Mouse (Mus musculus) left cerebral cortex, postnatal 10 days (tissue): ENCODE results near the gene Apool. TPM values are rescaled to one million over a fixed set of nuclear protein-coding genes. Genes with fewer than 3 reads are reported as not detected.
"Not testable (repeated sequence)": the region's sequence is repeated elsewhere in the genome, so short reads cannot be mapped to it uniquely, and the experiment has no call there.

Source experiments
- DNase-seq, 2 experiments: peaks; one replicate each; pipeline ENCODE4 v3.0.0; 2021 to 2022; ENCODE audit warnings: low spot score in 2 of 2, mixed read lengths in 1 of 2; ENCODE audit errors: extremely low spot score in 1 of 2
- intact Hi-C: fragments of 180-260 bp; cut with DNase I; formaldehyde crosslinking; loops from one replicate; pipeline ENCODE4 v1.15.1; 2025
- total RNA-seq, 2 experiments: library from RNA; stranded (reverse); gene quantifications; 2 replicates each; pipeline ENCODE4 v1.2.3; 2021

Apool gene
- total RNA-seq: 1 to 10 TPM; 3.5 to 4.5 TPM

DNA sequence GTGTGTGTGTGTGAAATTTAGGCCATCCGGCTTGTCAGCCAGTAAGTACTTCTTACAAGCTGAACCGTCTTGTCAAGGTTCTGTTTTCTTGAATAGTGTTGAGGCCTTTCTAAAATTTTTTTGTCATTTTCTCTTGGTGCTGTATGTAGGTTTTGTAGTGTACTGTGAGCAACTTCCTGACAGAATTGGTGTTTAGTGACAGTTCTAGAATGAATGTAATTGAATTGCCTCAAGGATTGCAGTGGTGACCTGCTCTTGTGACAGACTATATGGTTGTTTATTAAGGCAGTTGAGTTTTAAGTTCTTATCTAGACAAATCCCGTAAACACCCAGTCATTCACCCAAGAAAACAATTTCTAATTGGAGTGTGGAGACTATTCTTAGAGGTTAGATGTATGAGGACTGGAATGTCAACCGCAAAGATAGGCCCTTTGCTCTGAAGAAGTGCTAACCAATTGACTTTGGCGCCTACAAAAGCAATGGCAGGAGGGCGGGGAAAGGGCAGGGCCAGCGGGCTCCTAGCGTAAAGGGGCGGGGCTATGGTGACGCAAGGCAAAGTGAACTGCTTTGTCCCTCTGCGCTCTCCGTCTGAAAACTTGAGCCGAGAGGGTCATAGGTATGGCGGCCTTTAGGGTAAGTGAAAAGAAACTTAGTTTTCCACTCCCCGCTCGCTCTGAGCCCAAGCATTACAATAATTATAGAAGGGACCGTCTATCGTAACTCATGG lies at the start of gene Apool:
Apool (plus strand) TSS at position 531 of the 727 bp plus-strand sequence.
- intact Hi-C loops: no loop called here

DNA sequence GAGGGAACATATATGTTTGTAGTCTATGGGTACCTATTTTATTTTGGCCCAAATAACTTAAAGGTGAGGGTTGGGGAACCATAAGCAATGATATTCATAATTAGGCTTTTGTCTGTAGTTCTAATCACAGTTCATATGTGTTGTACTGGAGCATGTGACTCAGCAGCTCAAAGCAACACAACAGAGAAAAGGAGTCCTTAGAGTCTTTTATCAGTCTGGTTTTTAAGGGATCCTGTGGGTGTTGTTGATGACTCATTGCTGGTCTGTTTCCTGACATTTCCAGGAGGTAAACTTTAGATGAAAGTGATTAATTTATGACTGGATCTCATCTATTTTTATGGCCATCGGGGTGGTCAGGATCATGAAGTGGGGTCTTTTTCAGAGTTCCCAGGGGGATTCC lies 37.6 kb upstream of the Apool start:
- intact Hi-C loops: no loop called here
- no peak for DNase-seq

More for the DNA sequence above, at the start of gene Apool:
- peak; percentile 63 to 89 for DNase-seq

DNA sequence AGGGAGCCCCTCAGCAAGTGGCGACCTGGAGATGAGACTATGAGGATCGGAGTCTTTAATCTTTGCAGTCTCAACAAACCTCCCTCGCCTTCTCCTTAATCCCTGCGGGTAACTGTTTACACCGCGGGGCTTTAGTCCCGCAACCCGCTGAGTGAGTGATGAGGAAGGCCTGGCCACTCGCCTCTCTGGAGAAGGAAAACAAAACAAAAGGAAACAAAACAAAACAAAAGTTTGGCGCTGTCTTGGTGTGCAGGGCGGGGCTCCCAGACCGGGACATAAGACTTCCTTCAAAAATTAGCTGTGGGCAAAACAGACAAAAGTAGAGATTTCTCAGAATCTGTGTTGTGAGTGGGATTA lies 375 bp downstream of the Apool start:
- intact Hi-C loops: no loop called here
- peak in 1 of 2 experiments; percentile 14 for DNase-seq

DNA sequence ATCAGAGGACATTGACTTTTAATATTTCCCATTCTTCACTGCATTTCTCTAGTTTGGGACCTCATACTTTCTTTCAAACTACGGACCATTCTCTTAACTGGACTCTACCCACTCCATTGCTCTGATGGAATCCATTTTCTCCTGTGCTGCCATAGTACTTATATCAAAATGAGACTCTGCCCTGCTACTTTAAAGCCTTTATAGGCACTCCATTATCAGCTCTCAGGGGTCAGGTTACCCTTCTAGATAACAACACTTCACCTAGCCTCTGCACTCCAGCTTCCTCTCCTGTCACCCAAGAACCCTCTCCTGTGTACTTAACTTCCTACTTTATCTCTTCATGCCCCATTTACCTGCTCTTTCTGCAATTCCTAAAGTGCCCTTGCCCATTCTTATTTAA lies 960 bp downstream of the Apool start:
- intact Hi-C loops: no loop called here
- DNase-seq: no peak

DNA sequence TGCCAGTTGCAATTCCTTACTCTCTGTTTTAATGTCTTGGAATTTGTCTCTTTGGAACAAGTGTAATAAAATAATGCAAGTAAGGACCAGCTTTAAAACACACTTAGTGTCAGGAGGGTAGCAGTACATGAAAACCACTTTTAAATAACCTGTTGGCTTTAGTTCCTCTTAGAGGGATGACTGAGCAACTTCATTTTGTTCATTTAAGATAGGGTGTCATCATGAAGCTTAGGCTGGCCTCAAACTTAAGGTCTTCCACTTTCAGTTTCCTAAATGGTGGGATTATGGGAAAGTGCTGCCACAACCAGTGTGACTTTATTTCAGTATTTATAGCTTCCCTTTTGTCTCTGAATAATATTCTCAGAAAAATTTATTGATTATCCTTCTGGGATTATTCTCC lies 9.1 kb downstream of the Apool start:
- intact Hi-C loops: no loop called here
- DNase-seq: no peak

DNA sequence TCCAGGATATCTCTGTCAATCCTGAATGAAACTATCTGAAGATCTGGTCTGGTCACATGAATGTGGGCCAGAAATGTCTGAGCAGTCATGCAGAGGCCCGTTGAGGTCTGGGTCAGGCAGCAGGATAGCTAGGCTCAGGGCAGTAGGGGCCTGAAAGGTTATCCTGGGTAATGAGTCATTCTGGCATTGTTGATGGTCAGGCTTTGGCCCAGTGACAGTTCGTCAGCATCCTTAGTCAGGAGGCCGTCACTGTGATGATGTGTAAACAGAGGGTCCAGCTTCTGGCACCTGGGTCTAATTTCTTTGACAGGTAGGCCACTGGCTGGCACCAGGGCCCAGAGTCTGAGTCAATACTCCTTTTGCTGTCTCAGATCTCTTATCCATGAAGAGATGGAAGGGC lies 28.4 kb downstream of the Apool start:
- intact Hi-C loops: no loop called here

DNA sequence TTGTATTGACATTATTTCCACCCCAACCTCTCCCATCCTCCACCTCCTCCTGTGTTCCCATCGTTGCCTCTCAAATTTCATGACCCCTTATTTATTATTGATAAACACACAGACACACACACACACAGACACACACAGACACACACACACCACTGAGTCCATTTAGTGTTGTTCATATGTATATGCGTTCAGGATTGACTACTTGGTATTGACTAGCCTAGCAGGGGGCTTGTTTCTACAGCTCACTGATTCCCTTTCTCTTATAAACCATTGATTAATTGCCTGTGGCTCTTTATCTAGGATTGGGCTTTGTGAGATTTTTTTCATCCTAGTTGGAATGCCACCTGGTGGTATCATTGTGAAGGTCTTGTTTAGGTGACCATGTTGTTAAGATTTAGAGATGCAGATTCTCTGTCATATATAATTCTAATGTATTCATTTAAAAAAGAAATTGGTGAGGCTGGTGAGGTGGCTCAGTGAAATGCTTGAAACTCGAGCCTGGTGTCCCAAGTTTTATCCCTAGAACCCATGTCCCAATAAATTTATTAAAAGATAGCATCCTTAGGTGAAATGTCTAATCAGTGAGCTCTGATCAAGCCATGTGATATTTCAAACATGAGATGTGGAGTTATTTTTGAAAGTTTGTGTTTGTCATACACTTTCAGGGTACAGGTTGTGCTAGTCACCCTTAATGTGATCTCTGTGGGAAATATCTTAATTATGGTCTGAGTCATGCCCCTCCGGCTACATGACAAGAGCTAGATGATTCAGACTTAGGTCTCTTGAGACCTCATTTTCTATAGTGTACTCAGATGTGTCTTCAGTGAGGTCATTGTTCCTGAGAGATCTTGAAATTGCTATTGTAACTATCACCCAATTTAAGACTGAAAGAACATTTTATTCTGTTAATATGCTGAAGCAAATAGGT lies 36.6 kb downstream of the Apool start:
- no peak for DNase-seq
- intact Hi-C loops: no loop called here

More for the DNA sequence above, 28.4 kb downstream of the Apool start:
- no peak for DNase-seq

DNA sequence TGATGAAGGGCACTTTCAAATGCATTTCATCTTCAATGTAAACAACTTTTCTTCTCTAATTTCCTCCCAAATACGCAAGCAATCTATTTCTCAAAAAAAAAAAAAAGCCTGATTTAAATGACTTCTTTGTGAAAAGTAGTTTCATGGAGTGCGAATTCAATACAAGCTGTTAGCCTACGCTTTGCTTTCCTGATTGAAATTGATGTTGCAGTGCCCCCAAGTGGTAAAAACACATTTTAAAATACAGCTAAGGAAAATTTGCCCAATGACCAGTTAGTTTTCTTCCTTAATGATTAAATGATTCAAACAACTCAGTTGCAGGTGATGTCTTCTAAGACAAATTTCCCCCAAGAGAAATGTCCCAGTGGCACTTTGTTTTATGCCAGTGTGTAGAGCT lies 37.3 kb downstream of the Apool start:
- intact Hi-C loops: no loop called here
- DNase-seq: peak in 1 of 2 experiments; percentile 29

DNA sequence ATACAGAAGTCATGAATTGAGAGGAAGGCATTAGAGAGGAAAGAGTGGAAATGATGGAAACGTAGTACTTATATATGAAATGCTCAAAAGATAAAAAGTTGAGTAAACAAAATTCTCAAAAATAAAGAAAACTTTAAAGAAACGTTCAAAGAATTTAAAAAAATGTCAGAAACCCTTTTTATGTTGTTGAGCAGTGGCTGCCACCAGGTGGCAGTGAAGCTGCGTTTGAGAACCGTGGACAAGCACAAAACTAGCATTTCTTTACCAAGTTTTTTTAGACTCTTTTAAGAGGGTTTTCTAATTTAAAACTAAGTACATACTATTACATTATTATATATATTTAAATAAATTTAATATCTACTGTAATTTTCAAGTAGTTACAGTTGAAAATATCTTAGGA lies 57.3 kb downstream of the Apool start:
- no peak for DNase-seq
- intact Hi-C loops: loop anchor here (5.0 kb wide), 1 partner anchor 534 kb away; no protein-coding TSS in a partner anchor

DNA sequence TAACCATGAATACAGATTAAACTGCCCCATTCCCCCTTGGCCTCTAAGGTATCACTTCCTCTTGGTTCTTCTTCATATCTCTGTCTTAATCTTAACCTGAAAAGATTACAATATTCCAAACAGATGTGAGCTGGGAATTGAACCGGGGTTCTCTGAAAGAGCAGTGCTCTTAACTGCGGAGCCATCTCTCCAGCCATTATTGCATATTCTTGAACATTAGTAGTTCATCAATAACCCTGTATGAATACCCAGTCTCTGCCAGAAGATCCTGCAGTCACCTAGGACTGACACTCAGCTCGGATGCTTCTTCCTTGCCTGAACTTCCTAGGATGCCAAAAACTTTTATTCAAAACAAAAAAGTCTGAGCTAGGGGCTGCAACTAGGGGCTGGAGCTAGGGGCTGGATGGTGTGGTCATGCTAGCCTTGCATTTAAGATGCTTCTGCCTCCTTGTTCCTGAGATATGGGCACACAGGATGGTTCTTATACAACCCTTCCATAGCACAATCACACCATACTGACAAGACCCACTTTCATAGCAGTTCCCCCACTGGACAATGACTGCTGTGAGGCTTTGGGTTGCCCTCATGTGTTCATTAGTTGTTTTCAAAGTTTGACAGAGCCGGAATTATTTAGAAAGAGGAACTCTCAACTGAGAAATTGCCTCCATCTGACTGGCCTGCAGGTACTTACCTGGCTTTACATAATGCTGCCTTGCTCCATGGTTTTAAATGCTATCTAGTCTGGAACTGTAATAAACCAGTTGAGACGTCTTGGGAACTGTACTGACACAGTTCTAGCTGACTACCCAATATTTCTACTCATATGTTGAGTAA lies 59.7 kb downstream of the Apool start:
- intact Hi-C loops: not testable (repeated sequence)

DNA sequence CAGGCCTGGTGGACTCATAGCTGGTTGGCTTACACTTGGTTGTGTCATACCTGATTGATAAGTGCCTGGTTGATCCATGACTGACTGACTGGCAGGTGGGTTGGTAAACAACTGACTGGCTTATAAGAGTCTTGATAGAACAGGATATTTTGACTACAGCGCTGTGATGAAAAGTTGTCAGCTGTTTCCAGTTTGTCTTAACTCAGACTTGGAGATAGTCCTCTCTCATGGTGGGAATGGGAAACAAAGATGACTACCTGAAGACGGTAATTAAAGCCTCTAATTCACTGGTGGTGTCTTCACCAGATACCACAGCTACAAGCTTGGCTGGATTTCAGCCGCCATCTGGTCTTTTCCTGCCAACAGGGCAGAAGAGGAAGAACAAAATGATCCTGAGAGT lies 95.5 kb downstream of the Apool start, which contains the start of gene Satl1:
Satl1 (minus strand) TSS at position 101 of the 400 bp plus-strand sequence.
- no peak for DNase-seq
- intact Hi-C loops: no loop called here

More for the DNA sequence above, 59.7 kb downstream of the Apool start:
- DNase-seq: peak; percentile 30 to 37

DNA sequence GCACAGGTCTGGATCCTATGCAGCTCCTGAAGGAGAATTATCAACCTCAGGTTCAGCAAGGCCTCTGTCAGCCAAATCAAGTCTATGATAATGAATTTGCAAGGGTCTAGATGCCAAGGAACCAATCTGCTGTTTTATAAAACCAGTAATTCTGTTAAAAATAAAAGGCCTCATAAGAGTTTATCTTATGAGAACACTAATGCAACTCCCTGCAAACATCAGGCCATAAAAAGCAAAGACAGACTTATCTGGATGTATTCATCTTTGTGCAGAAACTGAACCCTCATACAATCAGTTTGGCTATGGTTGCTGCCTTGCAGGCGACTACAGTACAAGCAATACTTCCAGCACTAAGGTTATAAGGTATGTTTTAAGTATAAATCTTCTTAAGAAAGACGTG lies 101.2 kb downstream of the Apool start:
- intact Hi-C loops: no loop called here
- DNase-seq: no peak

Other genes with a start within 250 kb of the Apool start
- not detected for gene 4933403O08Rik, start 72.3 kb upstream of the Apool start, total RNA-seq
- not detected for gene Satl1, start 95.4 kb downstream of the Apool start, total RNA-seq
- gene 2010106E10Rik, start 183.9 kb downstream of the Apool start, total RNA-seq: not detected